Mouse (Mus musculus) MEL (cell line): ENCODE measurements around the gene Muc20. TPM values are rescaled to one million over a fixed set of nuclear protein-coding genes. Genes with fewer than 3 reads are reported as not detected.

Source experiments
- DNase-seq: peaks from one replicate; pipeline ENCODE4 v3.0.0; 2011; ENCODE audit warnings: low read depth, low spot score
- H3K27ac ChIP-seq: 2 replicates; pipeline ENCODE4 v1.5.1; 2012; ENCODE audit warnings: low read depth, mild to moderate bottlenecking, control low read depth, low read length, moderate library complexity; ENCODE audit not compliant: control insufficient read depth
- H3K27me3 ChIP-seq, 2 experiments: fragments of 150-350 bp in 1 of 2; sonication (generic) in 1 of 2; 2 replicates each; pipeline ENCODE4 v1.6.1; 2012; ENCODE audit warnings: low read length in 2 of 2, mild to moderate bottlenecking in 2 of 2, improper control_type of control experiment in 1 of 2, moderate library complexity in 1 of 2; ENCODE audit not compliant: insufficient read depth in 2 of 2, control insufficient read depth in 1 of 2
- H3K36me3 ChIP-seq, 2 experiments: 2 replicates each; pipeline ENCODE4 v1.6.1; 2012 to 2014; ENCODE audit warnings: low read length in 2 of 2, improper control_type of control experiment in 1 of 2, inconsistent platforms in 1 of 2, mild to moderate bottlenecking in 1 of 2; ENCODE audit not compliant: insufficient read depth in 2 of 2, control insufficient read depth in 1 of 2
- H3K4me1 ChIP-seq, 2 experiments: fragments of 150-350 bp in 1 of 2; sonication (generic) in 1 of 2; 2 replicates each; pipeline ENCODE4 v1.6.1; 2012; ENCODE audit warnings: low read length in 2 of 2, improper control_type of control experiment in 1 of 2, mild to moderate bottlenecking in 1 of 2; ENCODE audit not compliant: insufficient read depth in 2 of 2, control insufficient read depth in 1 of 2
- H3K4me3 ChIP-seq, 2 experiments: fragments of 150-350 bp in 1 of 2; sonication (generic) in 1 of 2; 2 replicates each; pipeline ENCODE4 v1.5.1; 2012; ENCODE audit warnings: low read depth in 2 of 2, low read length in 2 of 2, mild to moderate bottlenecking in 2 of 2, moderate library complexity in 2 of 2, control low read depth in 1 of 2, improper control_type of control experiment in 1 of 2; ENCODE audit not compliant: control insufficient read depth in 1 of 2, insufficient read depth in 1 of 2
- H3K79me2 ChIP-seq: 2 replicates; pipeline ENCODE4 v1.6.1; 2012; ENCODE audit warnings: mild to moderate bottlenecking, low read length, moderate library complexity; ENCODE audit not compliant: control insufficient read depth, poor library complexity, insufficient read depth
- H3K9ac ChIP-seq: 2 replicates; pipeline ENCODE4 v1.6.1; 2012; ENCODE audit warnings: low read depth, mild to moderate bottlenecking, control low read depth, low read length, moderate library complexity; ENCODE audit not compliant: control insufficient read depth, poor library complexity, severe bottlenecking
- H3K9me3 ChIP-seq: fragments of 150-350 bp; sonication (generic); replicated peaks from 2 replicates; pipeline ENCODE4 v1.6.1; 2012; ENCODE audit warnings: mild to moderate bottlenecking, low read length, improper control_type of control experiment, moderate library complexity; ENCODE audit not compliant: insufficient read depth
- ELF1 ChIP-seq: IDR thresholded peaks from 2 replicates; pipeline ENCODE4 v1.6.1; 2014; ENCODE audit warnings: low read depth, mild to moderate bottlenecking, inconsistent platforms, low read length, improper control_type of control experiment, moderate library complexity
- HCFC1 ChIP-seq: IDR thresholded peaks from 2 replicates; pipeline ENCODE4 v1.6.1; 2012; ENCODE audit warnings: low read depth, mild to moderate bottlenecking, inconsistent platforms, low read length, improper control_type of control experiment, moderate library complexity
- MEF2A ChIP-seq: IDR thresholded peaks from 2 replicates; pipeline ENCODE4 v1.6.1; 2014; ENCODE audit warnings: low read depth, mild to moderate bottlenecking, inconsistent platforms, low read length, improper control_type of control experiment; ENCODE audit not compliant: poor library complexity, insufficient replicate concordance, severe bottlenecking; ENCODE audit errors: extremely low read depth
- MXI1 ChIP-seq: IDR thresholded peaks from 2 replicates; pipeline ENCODE4 v1.6.1; 2011; ENCODE audit warnings: mild to moderate bottlenecking, low read depth, low read length, improper control_type of control experiment
- POLR2AphosphoS5 ChIP-seq: IDR thresholded peaks from 2 replicates; pipeline ENCODE4 v1.6.1; 2012; ENCODE audit warnings: low read depth, borderline replicate concordance, mild to moderate bottlenecking, inconsistent platforms, low read length, moderate library complexity, mixed read lengths
- RAD21 ChIP-seq: IDR thresholded peaks from 2 replicates; pipeline ENCODE4 v1.6.1; 2011; ENCODE audit warnings: mild to moderate bottlenecking, low read depth, low read length, improper control_type of control experiment
- TBP ChIP-seq: IDR thresholded peaks from 2 replicates; pipeline ENCODE4 v1.8.0; 2011; ENCODE audit warnings: low read depth, low read length, improper control_type of control experiment
- UBTF ChIP-seq: IDR thresholded peaks from 2 replicates; pipeline ENCODE4 v1.6.1; 2012; ENCODE audit warnings: low read depth, mild to moderate bottlenecking, inconsistent platforms, low read length, improper control_type of control experiment, moderate library complexity, borderline replicate concordance; ENCODE audit not compliant: insufficient read depth
- ZC3H11A ChIP-seq: IDR thresholded peaks from 2 replicates; pipeline ENCODE4 v1.6.1; 2012; ENCODE audit warnings: low read depth, mild to moderate bottlenecking, inconsistent platforms, low read length, improper control_type of control experiment
- polyA plus RNA-seq, 2 experiments: library from polyadenylated mRNA; stranded (reverse) in 1 of 2; unstranded in 1 of 2; fragments of >175 nt in 1 of 2; fragments of >200 nt in 1 of 2; gene quantifications; 2 replicates each; pipeline versions ENCODE4 v1.2.1 to v1.2.4; 2012; ENCODE audit warnings: low replicate concordance in 2 of 2, low read depth in 1 of 2; ENCODE audit not compliant: insufficient read length in 2 of 2, insufficient read depth in 1 of 2, missing spikeins in 1 of 2
- total RNA-seq: library from RNA; depleted of rRNA; stranded (reverse); fragments of 300-350 nt; gene quantifications from 2 replicates; pipeline ENCODE4 v1.2.3, GENCODE M21; 2012; rRNA removed

Muc20 gene
- total and polyA plus RNA-seq, 3 experiments: not detected

- H3K9ac ChIP-seq: no peak overlapping the region
- TF ChIP-seq ELF1: no peak
- no peak for TF ChIP-seq ZC3H11A
- TF ChIP-seq MXI1: no peak
- no peak for TF ChIP-seq TBP
- no peak for TF ChIP-seq MEF2A
- TF ChIP-seq HCFC1: no peak
- TF ChIP-seq, all 39 proteins: peak for 0
- DNase-seq: no peak
These were observed 68.5 kb downstream of the Muc20 start for GRCm38 (mm10) chr16:32728730-32729129.

DNA sequence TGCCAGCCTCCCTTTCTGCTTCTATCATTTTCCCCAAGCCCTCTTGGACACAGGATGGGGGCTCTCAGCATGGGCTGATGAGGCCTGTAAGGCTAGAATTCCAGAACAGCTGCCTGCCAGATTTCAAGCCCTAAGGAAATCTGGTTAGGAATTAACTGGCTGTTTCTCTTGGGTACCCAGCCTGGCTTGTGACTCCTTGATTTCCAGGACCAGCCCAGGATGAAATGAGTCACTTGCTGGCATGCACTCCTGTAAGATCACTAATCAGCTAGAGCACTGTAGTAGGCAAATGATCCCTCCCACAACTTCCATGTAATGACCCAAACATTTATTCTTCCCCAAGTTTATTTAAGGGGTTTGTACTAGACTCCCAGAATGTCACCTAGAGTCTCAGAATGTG is 69.0 kb downstream of the Muc20 start:
- DNase-seq: no peak
- peaks cover 2% of the 10 kb centered on the region in 2 experiments; a peak in 3 of 4 replicates for H3K27me3 ChIP-seq
- no peaks in the 10 kb centered on the region for H3K79me2 ChIP-seq
- H3K9ac ChIP-seq: no peak overlapping the region
- H3K27ac ChIP-seq: no peak overlapping the region
- no peak for TF ChIP-seq RAD21
- TF ChIP-seq UBTF: no peak
- TF ChIP-seq ELF1: no peak
- no peak for TF ChIP-seq POLR2AphosphoS5
- no peaks in the 10 kb centered on the region for H3K9me3 ChIP-seq
- no peaks in the 10 kb centered on the region for H3K36me3 ChIP-seq
- no peaks in the 10 kb centered on the region for H3K4me1 ChIP-seq
- no peak overlapping the region for H3K4me3 ChIP-seq

More at GRCm38 (mm10) chr16:32728730-32729129, 68.5 kb downstream of the Muc20 start:
- H3K4me3 ChIP-seq: no peak overlapping the region
- H3K9me3 ChIP-seq: no peaks in the 10 kb centered on the region
- no peaks in the 10 kb centered on the region for H3K4me1 ChIP-seq
- H3K27ac ChIP-seq: no peak overlapping the region
- peaks cover 2% of the 10 kb centered on the region in 2 experiments; a peak in 3 of 4 replicates for H3K27me3 ChIP-seq
- H3K36me3 ChIP-seq: no peaks in the 10 kb centered on the region
- no peaks in the 10 kb centered on the region for H3K79me2 ChIP-seq

Other genes starting within 250 kb of the Muc20 start
- 156 and 234 TPM in 2 replicates for gene Tfrc, start 188.5 kb downstream of the Muc20 start, total RNA-seq
- gene Tfrc, start 188.5 kb downstream of the Muc20 start, polyA plus RNA-seq: 100 to 1,000 TPM in 1 of 2 experiments, 10 to 100 TPM in 1; 90.9 to 106 TPM
- gene Tnk2, start 153.6 kb downstream of the Muc20 start, total RNA-seq: 30.3 and 34.8 TPM in 2 replicates
- gene Tnk2, start 153.6 kb downstream of the Muc20 start, polyA plus RNA-seq: 10 to 100 TPM in 1 of 2 experiments, not detected in 1; 77.0 TPM
- gene Muc4, start 61.5 kb downstream of the Muc20 start, total RNA-seq: not detected in 2 replicates
- gene Muc4, start 61.5 kb downstream of the Muc20 start, polyA plus RNA-seq: not detected
- gene Smbd1, start 13.0 kb upstream of the Muc20 start, total RNA-seq: not detected in 2 replicates
- not detected for gene Smbd1, start 13.0 kb upstream of the Muc20 start, polyA plus RNA-seq
- gene Fyttd1, start 80.1 kb upstream of the Muc20 start, total RNA-seq: 74.8 and 76.0 TPM in 2 replicates
- gene Fyttd1, start 80.1 kb upstream of the Muc20 start, polyA plus RNA-seq: 10 to 100 TPM in 1 of 2 experiments, not detected in 1; 44.3 TPM
- gene Rubcn, start 80.3 kb upstream of the Muc20 start, total RNA-seq: 10.2 and 10.7 TPM in 2 replicates
- 10 to 100 TPM in 1 of 2 experiments, not detected in 1; 14.6 TPM for gene Rubcn, start 80.3 kb upstream of the Muc20 start, polyA plus RNA-seq
- gene Lrch3, start 116.7 kb upstream of the Muc20 start, total RNA-seq: 8.6 and 9.5 TPM in 2 replicates
- 10 to 100 TPM in 1 of 2 experiments, not detected in 1; 17.0 TPM for gene Lrch3, start 116.7 kb upstream of the Muc20 start, polyA plus RNA-seq